Mouse (Mus musculus) lung, postnatal 0 days (tissue): ENCODE data around the gene Nmur1.

ENCODE experiments used
- CTCF ChIP-seq: IDR thresholded peaks from 2 replicates; pipeline ENCODE4 v1.5.1; 2016; ENCODE audit warnings: antibody characterized with exemption, mild to moderate bottlenecking
- EP300 ChIP-seq: IDR thresholded peaks from 2 replicates; pipeline ENCODE4 v1.6.1; 2016; ENCODE audit warnings: antibody characterized with exemption, mild to moderate bottlenecking, control low read depth

DNA sequence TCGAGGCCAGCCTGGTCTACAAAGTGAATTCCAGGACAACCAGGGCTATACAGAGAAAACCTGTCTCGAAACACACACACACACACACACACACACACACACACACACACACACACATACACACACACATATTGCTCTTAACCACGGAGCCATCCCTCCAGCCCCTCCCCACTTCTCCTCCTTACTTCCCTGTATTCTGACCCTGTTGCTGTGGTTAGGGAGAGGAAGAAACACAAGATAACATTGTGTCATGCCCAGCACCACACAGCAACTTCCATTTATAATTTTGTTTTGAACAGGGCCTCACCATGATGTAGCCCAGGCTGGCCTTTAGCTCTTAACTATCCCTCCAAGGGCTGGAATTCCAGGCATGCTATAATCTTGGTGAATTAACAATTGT lies 26.7 kb downstream of the Nmur1 start:
- TF ChIP-seq CTCF (no peak), EP300 (no peak)
